Mouse (Mus musculus): ENCODE results near the gene Cog7.

The Cog7 gene

DNA sequence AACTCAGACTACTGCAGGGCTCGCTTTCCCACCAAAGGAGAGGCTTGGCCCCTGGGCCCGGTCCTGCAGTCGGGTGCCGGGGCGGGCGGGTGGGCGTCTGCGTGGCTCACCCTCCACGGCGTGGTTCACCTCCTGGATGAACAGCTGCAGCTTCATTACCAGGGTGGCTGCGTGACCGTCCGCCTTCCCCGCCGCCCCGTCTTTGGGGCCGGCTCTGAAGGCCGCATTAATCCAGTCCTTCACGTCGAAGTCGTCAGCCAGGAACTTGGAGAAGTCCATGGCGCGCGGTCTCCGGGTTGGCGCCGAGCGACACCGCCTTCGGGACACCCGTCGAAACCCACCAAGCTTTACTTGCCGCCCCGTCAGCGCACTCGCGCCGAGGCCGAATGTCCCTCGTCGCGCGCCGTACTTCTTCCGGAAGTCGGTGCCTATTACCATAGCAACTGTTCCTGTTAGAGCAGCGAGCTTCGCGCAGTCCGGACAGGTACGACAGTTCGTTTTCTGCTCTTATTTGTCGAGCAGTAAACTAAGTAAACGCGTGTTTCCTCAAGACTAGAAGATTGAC is at the start of gene Cog7:
Gene Cog7 (minus strand): TSS at position 405 of the 565 bp plus-strand sequence.
- DNase-seq (ENCODE audit: low spot score), result peak; percentile 92

GRCm38 (mm10) chr7:122022131-122022530 is 40.6 kb upstream of the Cog7 start:
- DNase-seq (ENCODE audit: low spot score), result no peak

- DNase-seq (ENCODE audit: low spot score), result peak; percentile 89
Measured at GRCm38 (mm10) chr7:122020667-122021354, 39.3 kb upstream of the Cog7 start, which contains the start of gene Gga2. Gene Gga2 (minus strand): TSS chr7:122021222.

- no peak for DNase-seq (ENCODE audit: low spot score)
Measured at GRCm38 (mm10) chr7:122020273-122020666, 38.8 kb upstream of the Cog7 start.

DNA sequence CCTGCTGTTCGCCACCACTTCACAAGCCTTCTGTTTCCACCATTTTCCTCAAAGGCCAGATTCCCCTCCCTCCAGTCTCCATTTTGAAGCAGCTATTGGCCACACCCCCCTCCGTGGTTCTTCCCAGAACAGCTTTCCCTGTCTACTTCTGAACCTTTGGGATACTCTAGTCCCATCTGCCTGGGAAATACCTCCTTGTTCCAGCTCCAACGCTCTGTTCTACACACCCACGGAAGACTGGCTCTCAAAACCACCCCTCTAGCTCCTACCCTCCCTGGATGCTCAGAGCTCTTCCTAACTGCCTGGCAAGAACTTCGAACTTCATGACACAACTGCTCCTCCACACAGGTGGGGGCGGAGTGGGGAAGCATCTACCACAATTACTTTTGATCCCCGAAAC is 37.5 kb upstream of the Cog7 start:
- DNase-seq (ENCODE audit: low spot score), result no peak

DNA sequence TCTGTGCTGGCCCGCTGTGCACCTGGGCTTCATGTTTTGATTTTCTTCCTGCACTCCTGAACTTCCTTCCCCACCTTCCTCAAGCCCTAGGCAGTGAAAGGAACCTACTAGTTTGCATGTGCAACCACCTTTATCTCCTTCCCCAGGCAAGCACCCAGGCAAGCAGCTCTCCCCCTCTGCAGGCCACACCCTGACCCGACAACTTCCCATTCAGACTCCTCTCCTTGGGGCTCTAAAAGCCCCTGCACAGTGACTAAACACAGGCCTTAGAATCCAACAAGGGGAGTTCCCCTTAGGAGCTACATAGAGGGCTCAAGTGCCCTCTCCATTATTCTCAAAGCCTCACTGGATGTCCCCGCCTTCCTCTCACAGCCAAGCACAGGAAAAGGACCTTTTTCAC is 36.7 kb upstream of the Cog7 start:
- no peak for DNase-seq (ENCODE audit: low spot score)

- peak; percentile 75 for DNase-seq (ENCODE audit: low spot score)
Measured at GRCm38 (mm10) chr7:122015734-122016133, 34.2 kb upstream of the Cog7 start.

DNA sequence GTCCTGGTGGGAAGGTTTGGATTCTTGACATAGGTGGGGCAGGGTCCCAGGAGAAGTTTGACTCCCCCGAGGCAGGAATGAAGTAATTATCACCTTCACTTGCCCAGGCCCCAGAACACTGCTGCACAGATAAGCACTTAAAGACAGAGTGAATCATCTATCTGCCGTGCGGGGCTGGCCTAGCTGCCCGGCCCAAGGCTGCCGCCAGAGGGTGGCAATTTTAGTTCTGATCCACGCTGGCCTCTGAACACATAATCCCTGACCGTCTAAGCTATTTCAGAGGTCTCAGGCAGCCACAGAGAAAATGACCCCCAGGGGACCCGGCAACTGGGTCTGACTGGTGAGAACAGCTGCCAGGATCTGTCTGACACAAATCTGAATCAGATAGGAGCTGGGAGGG is 33.6 kb upstream of the Cog7 start:
- DNase-seq (ENCODE audit: low spot score), result peak; percentile 53

- no peak for DNase-seq (ENCODE audit: low spot score)
Measured at GRCm38 (mm10) chr7:122012949-122013348, 31.4 kb upstream of the Cog7 start.

GRCm38 (mm10) chr7:122012370-122012769 is 30.9 kb upstream of the Cog7 start:
- no peak for DNase-seq (ENCODE audit: low spot score)

DNA sequence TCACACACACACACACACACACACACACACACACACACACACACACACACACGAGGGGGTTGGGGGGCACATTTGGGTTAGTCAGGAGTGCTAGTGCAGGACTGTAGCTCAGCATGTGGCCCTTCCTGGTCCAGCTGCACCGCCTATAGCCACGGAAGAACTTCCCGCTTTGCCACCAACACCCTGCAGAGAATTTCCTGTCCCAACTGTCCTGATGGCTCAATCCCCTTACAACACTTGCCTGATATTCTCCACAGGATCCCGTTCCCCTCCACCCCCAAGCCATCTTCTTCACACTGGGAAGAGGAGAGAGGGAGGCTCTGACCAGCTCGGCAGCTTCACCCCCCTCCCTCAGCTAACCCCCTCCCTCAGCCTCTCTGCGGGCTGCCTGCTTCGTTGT is 18.9 kb upstream of the Cog7 start:
- no peak for DNase-seq (ENCODE audit: low spot score)

GRCm38 (mm10) chr7:121995961-121996360 is 14.4 kb upstream of the Cog7 start:
- no peak for DNase-seq (ENCODE audit: low spot score)

- peak; percentile 79 for DNase-seq (ENCODE audit: low spot score)
Measured at GRCm38 (mm10) chr7:121975031-121975430, 6.5 kb downstream of the Cog7 start.

GRCm38 (mm10) chr7:121971698-121972097 is 9.8 kb downstream of the Cog7 start:
- DNase-seq (ENCODE audit: low spot score), result no peak

DNA sequence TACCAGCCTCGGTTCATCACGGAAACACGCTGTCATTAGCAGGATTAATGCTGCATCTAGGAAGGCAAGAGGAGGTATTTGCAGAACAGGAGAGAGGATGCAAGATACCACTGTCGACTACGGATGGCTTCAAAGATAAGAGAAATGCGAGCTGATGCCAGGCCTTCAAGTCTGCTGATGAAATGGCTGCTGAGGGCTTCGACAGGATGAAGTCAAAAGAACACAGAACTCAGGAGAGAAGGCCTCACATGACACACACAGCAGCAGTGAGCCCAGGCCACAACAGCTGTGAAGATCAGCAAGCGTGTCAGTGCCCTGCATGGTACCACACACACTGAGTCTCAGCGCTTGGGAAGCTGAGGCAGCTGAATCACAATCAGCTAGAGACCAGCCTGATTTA is 11.3 kb downstream of the Cog7 start:
- DNase-seq (ENCODE audit: low spot score), result no peak

DNA sequence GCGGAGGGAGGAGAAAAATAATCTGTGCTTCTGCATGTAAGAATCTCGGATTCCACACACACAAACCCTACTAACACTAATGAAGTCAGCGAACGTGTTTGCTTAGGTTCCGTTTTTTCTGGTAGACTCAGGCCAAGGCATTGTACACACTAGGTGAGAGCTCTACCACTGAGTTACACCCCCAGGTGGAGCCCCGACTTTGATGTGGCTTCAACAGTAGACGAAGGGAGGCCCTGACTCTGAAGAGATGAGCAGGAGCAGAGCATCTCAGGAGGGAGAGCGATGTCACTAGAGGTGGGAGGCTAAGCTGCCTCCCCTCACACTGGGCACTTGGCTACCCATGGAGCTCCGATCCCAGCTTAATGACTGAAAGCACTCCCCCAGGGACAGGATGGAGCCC is 12.7 kb downstream of the Cog7 start:
- DNase-seq (ENCODE audit: low spot score), result no peak

GRCm38 (mm10) chr7:121968242-121968641 is 13.3 kb downstream of the Cog7 start:
- no peak for DNase-seq (ENCODE audit: low spot score)

DNA sequence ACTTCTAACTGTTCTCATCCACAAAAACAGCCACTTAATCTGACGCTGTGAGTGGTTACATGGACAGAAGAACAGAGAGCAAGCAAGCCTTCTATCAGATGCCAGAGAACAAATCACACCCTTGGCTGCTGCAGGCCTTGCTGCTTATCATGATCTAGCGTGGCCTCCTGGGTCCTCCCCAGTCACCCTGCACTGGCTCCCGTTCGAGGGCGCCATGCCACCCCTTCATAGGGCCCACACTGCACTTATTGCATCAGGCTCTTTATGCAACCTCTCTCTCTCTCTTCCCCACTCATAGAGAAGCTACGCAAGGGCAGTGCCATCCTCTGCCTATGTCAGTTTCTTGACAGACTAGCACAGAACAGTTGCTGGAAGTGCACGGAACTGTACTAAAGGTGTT is 15.3 kb downstream of the Cog7 start:
- no peak for DNase-seq (ENCODE audit: low spot score)

DNA sequence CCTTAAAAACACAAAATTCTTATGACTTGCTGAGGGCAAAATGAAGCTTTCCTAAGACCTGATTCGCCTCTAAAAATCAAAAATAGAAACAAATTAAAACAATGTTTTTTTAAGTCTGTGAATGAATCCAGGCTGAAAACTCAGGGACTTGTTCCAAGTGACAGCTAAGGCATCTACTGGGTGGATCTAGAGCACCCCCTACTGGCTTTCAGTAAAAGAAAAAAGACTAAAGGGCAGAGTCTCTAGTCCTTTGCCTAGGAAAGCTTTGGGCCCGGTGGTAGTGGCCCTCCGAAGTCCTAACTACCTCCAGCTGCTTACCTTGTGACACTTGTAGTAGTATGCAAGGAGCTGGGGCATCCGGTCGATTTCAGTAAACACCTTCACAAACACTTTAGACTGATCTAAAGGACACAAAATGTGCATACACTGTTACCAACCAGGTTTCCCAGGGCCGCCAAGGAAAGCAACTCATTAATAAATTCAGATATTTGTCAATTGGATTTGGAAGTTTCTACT is 17.6 kb downstream of the Cog7 start:
- DNase-seq (ENCODE audit: low spot score), result peak; percentile 52

GRCm38 (mm10) chr7:121962571-121962959 is 18.9 kb downstream of the Cog7 start:
- no peak for DNase-seq (ENCODE audit: low spot score)

GRCm38 (mm10) chr7:121961913-121962570 is 19.5 kb downstream of the Cog7 start:
- DNase-seq (ENCODE audit: low spot score), result no peak

- DNase-seq (ENCODE audit: low spot score), result no peak
Measured at GRCm38 (mm10) chr7:121955802-121956201, 25.7 kb downstream of the Cog7 start.

Data from urinary bladder, postnatal 14 days (tissue).